Mouse (Mus musculus) kidney, embryonic 14.5 days (tissue): ENCODE results near the gene Rgs8. TPM values are rescaled to one million over a fixed set of nuclear protein-coding genes. Genes with fewer than 3 reads are reported as not detected.

Experiments used
- polyA plus RNA-seq: library from polyadenylated mRNA; unstranded; fragments of >200 nt; fragmentation: Nextera tagmentation; extraction: Ambion mirVana; gene quantifications from 2 replicates; pipeline ENCODE4 v1.2.1, GENCODE M21; 2014

The Rgs8 gene
- polyA plus RNA-seq, 1 experiment from 2014 or later, result 0.04 TPM

Other genes starting within 250 kb of the Rgs8 start
- 0.58 and 0.71 TPM in 2 replicates for gene Shcbp1l, start 227.9 kb upstream of the Rgs8 start, polyA plus RNA-seq
- gene Dhx9, start 165.4 kb upstream of the Rgs8 start, polyA plus RNA-seq, result 46.2 and 52.2 TPM in 2 replicates
- 17.8 and 21.3 TPM in 2 replicates for gene Npl, start 103.0 kb upstream of the Rgs8 start, polyA plus RNA-seq
- 1.5 and 2.7 TPM in 2 replicates for gene Rgs16, start 87.3 kb downstream of the Rgs8 start, polyA plus RNA-seq
- gene Rnasel, start 96.4 kb downstream of the Rgs8 start, polyA plus RNA-seq, result 6.5 and 7.5 TPM in 2 replicates
- not detected in 2 replicates for gene Rgsl1, start 191.1 kb downstream of the Rgs8 start, polyA plus RNA-seq
- 0.51 and 0.61 TPM in 2 replicates for gene Teddm1b, start 221.3 kb downstream of the Rgs8 start, polyA plus RNA-seq
- gene Teddm1a, start 238.7 kb downstream of the Rgs8 start, polyA plus RNA-seq, result not detected in 2 replicates
- 132 and 139 TPM in 2 replicates for gene Glul, start 246.9 kb downstream of the Rgs8 start, polyA plus RNA-seq
- 0.38 and 0.50 TPM in 2 replicates for gene Teddm2, start 247.2 kb downstream of the Rgs8 start, polyA plus RNA-seq